Mouse (Mus musculus) cerebral cortex, adult 2 months (tissue): ENCODE data around the gene Ltb4r2.

Source experiments
- WGBS: fragments of 180-500 bp; shearing (Covaris S2); methylation state at CpG from one replicate; pipeline ENCODE4 v1.1.7; 2018; 5-methylcytosine and 5-hydroxymethylcytosine counted together

The Ltb4r2 gene

DNA sequence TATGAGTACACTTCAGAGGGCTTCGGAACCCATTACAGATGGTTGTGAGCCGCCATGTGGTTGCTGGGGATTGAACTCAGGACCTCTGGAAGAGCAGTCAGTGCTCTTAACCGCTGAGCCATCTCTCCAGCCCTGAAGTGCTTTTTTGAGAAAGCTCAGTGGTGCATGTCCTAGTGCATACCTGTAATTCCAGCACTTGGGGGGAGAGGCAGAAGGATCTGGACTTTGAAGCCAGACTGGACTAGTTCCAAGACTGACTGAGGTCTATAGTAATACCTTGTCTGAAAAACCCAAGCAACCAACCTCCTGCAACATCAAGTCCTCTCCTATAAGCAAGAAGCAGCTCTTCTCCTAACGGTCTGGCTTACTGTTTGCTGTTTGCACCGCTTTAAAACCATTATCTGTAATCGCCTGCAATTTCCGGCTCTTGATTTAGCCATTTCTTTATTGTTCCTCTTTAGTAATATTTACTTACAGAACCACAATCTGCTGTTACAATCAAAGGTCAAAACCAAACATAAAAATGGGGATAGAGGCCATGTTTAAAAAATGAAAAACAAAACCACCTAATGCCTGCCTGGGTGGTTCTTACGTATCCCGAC lies 24.0 kb upstream of the Ltb4r2 start:
- 92% methylated on average over 9 of the region's 9 CpGs for WGBS

- WGBS, result 14% methylated on average over 10 of the region's 10 CpGs
These were observed 17.5 kb upstream of the Ltb4r2 start for GRCm38 (mm10) chr14:55743711-55744110.

GRCm38 (mm10) chr14:55745180-55745860 lies 15.9 kb upstream of the Ltb4r2 start, which contains the start of the genes Dhrs1 and Nop9:
Gene Dhrs1 (minus strand): TSS chr14:55745690.
Gene Nop9 (plus strand): TSS chr14:55745693.
- under 1% methylated on average over 47 of the region's 48 CpGs for WGBS

- WGBS, result under 1% methylated on average over 31 of the region's 31 CpGs
These were observed 15.4 kb upstream of the Ltb4r2 start for GRCm38 (mm10) chr14:55745861-55746237.

DNA sequence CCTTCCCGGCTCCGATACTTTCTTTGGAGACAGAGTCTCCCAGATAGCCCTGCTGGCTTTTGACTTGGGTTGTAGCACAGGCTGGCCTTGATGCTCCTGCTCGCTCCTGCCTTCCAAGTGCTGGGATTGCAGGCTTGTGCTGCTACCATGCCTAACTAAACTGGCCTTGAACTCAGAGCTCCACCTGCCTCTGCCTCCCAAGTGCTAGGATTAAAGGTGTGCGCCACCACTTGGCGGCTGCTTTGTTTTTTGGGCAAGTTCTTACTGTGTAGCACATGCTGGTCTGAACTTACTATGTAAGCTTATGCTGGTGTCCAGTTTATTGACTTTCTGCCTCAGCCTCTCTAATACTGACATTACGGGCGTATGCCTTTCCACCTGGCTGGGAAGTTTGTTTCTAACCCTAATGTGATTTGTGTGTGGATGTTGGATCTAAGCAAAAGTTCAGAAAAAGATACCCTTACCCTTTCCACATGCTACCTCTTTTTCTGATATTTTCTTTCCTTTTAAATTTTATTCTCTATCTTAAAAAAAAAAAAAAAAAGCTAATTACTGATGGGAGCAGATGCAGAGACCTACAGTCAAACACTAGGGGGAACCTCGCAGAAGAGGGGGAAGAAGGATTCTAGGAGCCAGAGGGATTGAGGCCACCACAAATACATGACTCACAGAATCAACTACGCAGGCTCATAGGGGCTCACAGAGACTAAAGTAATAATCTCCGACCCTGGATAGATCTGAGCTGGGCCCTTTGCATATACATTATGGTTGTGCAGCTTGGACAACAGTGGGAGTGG lies 14.0 kb upstream of the Ltb4r2 start:
- WGBS, result 83% methylated on average over 10 of the region's 10 CpGs

- WGBS, result 86% methylated on average over 6 of the region's 6 CpGs
These were observed 3.7 kb upstream of the Ltb4r2 start for GRCm38 (mm10) chr14:55757566-55757965.

DNA sequence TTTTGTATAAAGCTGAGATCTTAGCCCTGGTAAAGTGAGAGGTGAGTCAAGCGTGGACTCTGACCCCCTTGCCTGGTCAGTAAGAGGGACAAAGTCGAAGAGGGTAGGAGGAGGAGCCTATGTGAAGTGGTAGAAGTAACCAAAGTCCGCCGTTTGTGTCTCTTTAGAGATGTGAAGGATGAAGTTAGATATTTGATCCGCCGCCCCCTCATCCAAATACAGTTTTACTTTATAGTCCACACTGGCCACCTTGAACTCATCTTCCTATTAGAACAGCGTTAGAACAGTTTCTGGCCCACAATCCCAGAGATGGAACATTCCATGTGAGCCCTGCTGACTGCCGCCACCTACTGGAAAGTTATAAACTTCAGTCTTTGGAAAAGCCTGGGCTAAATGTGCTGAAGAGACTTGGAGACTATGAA lies 2.9 kb upstream of the Ltb4r2 start, which contains the start of gene Cideb:
Gene Cideb (minus strand): TSS at position 96 of the 422 bp plus-strand sequence.
- WGBS, result 21% methylated on average over 8 of the region's 8 CpGs

DNA sequence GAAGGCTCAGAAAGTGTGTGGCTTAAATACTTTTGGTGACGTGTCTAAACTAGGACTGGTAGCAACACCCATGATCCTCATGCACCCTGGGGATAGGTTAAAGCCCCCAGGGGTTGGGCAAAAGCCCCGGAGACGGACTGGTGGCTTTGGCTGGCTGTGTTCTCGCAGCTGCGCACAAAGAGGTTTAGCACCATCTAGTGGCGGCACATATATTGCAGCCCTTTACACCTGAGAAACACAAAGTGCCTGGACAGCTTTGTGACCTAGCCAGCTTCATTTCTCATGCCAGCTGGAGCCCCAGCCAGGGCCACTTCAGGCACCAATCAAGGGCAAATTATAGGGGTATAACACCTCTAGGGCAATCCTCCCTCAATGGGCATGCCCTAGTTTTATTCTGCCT lies 1.1 kb upstream of the Ltb4r2 start:
- whole genome bisulfite sequencing, result 1% methylated on average over 6 of the region's 6 CpGs

GRCm38 (mm10) chr14:55762001-55762821 lies 983 bp downstream of the Ltb4r2 start:
- 2% methylated on average over 77 of the region's 77 CpGs for WGBS

- 41% methylated on average over 7 of the region's 7 CpGs for WGBS
These were observed 1.9 kb downstream of the Ltb4r2 start for GRCm38 (mm10) chr14:55763166-55763565.

GRCm38 (mm10) chr14:55765696-55766095 lies 4.5 kb downstream of the Ltb4r2 start, which contains the start of gene Ltb4r1:
Gene Ltb4r1 (plus strand): TSS chr14:55765962.
- 81% methylated on average over 4 of the region's 4 CpGs for WGBS

- 11% methylated on average over 52 of the region's 52 CpGs for WGBS
These were observed 6.5 kb downstream of the Ltb4r2 start for GRCm38 (mm10) chr14:55767519-55768414.

- 85% methylated on average over 6 of the region's 6 CpGs for WGBS
These were observed 7.3 kb downstream of the Ltb4r2 start for GRCm38 (mm10) chr14:55768555-55768954.

GRCm38 (mm10) chr14:55769087-55769703 lies 8.0 kb downstream of the Ltb4r2 start:
- WGBS, result 90% methylated on average over 16 of the region's 16 CpGs

DNA sequence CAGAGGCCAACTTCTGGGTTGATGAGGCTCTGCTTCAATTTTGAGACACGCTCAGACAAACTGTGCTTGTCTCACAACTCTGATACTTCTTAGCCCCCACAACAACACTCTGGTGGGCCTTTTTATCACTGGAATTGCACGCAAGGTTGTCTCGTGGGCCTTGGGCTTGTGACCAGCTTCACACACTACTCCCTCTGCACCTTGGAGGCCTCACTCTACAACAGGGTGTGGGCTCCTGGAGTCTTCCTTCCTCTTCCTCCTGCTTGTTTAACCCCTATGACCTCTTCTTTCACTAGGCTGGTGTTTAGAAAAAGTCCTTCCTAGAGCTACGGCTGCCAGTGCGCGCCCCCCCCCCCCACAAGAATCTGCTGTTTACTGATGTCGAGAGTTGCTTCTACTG lies 15.5 kb downstream of the Ltb4r2 start:
- WGBS, result 80% methylated on average over 7 of the region's 7 CpGs

DNA sequence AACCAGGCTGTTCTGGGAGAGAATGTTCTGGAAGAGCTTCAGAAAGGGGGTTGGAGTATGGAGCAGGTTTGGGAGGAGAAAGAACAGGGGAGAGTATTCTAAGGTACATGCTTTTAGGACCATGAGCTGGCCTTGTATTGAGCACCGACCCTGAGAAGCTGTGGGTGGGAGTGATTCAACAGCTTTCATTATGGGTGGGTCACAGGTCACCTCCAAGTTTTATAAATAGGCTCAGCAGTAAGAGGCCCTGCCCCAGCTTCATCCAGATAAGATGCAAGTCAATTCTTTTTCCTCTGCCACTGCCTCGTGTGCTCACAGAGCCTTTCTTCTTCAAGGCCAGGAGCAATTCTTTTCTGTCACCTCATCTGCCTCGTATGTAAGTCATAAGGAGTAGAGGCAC lies 15.9 kb downstream of the Ltb4r2 start:
- 75% methylated on average over 3 of the region's 3 CpGs for WGBS

GRCm38 (mm10) chr14:55777806-55778205 lies 16.6 kb downstream of the Ltb4r2 start:
- WGBS, result 74% methylated on average over 11 of the region's 11 CpGs

GRCm38 (mm10) chr14:55778686-55779085 lies 17.5 kb downstream of the Ltb4r2 start:
- 83% methylated on average over 15 of the region's 15 CpGs for WGBS

- 73% methylated on average over 16 of the region's 16 CpGs for WGBS
These were observed 18.4 kb downstream of the Ltb4r2 start for GRCm38 (mm10) chr14:55779656-55780055.

DNA sequence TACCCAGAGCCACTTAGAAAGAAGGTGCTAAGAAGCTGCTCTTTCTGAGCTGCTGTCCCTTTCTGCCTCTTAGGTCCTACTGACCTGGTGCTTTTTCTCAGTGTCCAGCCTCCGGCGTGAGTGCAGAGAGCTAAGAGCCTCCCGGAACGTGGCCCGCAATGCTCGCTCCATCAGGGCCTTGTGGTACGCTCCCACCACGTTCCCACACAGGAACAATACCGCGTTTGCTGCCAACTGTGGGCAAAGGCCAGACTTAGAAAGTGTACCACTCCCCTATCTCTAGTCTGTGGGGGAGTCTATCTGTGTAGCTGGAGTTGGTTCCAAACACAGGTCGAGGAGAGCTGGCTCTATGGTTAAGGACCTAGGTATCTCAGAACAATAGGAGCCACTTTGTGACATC lies 19.5 kb downstream of the Ltb4r2 start:
- WGBS, result 84% methylated on average over 11 of the region's 11 CpGs
